Mouse (Mus musculus): ENCODE results near the gene Csrp3. TPM values are rescaled to one million over a fixed set of nuclear protein-coding genes. Genes with fewer than 3 reads are reported as not detected.

The Csrp3 gene
- total RNA-seq (2012; rRNA removed) (1.4 and 1.7 TPM in 2 replicates), total RNA-seq (2014; rRNA removed) (2.3 and 2.5 TPM in 2 replicates), polyA plus RNA-seq (2012; ENCODE audit: insufficient read length, low read depth) (0.29 TPM in 1 of 2 replicates, not detected in the other)

DNA sequence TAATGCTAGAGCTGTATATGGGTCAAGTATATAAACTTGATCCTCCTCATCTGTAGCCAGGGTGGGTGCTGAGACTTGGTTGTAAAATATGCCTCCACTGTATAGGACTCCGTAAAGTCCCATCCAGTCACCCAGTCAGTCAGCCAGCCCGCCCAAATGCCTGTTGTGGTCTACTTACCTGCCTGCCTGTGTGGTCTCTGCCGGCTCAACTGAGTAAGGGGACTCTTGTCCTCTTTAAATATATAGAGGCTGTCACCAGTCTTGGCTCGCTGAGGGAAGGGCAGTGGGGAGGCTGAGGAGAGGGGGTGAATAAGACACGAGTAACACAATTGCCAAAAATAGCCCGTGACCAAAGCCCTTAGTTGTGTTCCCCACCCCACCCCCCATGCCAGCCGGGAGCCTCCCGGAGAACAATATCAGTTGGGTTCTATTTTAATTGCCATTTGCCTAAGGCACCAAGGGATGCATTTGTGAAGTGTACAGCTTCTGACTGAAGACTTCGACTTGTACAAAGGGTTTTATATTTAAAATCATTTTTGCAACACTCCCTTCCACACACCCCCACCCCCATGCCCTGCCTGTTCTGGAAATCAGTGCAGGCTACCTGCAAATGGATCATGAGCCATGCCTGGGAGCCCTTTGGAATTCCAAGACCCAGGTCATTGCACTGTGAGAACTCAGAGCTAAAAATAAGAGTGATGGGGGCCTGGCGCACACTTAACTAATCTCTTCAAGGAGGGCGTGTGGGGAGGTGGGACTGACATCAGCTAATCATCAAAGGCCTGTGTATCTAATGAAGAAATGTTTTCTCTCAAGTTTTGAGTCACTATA lies at the start of gene Csrp3:
TSS of gene Csrp3 (minus strand) at position 214 of the 831 bp plus-strand sequence.
- H3K36me3 ChIP-seq (replicated peaks in 1 of 2; ENCODE audit: control insufficient read depth in 1 of 2, insufficient read depth in 1 of 2, low read length in 1 of 2): no peaks in the 10 kb centered on the region
- H3K4me3 ChIP-seq (replicated peaks in 1 of 3; ENCODE audit: low read depth in 2 of 3, low read length in 2 of 3, poor library complexity in 1 of 3): no peak within 1 kb of the TSS
- H3K27ac ChIP-seq (ENCODE audit: insufficient read depth, low read depth): no peak within 1 kb of the TSS
- TF ChIP-seq KAT2A (IDR thresholded peaks at IDR 0.05; ENCODE audit: insufficient replicate concordance, low read length): no peak
- no peak for TF ChIP-seq CHD2 (IDR thresholded peaks at IDR 0.05; ENCODE audit: low read length)
- TF ChIP-seq MYC (IDR thresholded peaks at IDR 0.05; ENCODE audit: low read depth, low read length): no peak
- TF ChIP-seq BHLHE40 (IDR thresholded peaks at IDR 0.05; ENCODE audit: low read depth, low read length): no peak
- no peak for TF ChIP-seq NRF1 (IDR thresholded peaks at IDR 0.05; ENCODE audit: low read depth, low read length)
- TF ChIP-seq PAX5 (IDR thresholded peaks at IDR 0.05; ENCODE audit: low read length): no peak
- no peak for TF ChIP-seq USF2 (conservative IDR thresholded peaks at IDR 0.05; ENCODE audit: low read depth, low read length)
- TF ChIP-seq ZKSCAN1 (IDR thresholded peaks at IDR 0.05; ENCODE audit: borderline replicate concordance, low read depth, low read length): no peak
- TF ChIP-seq JUND (conservative IDR thresholded peaks at IDR 0.05; ENCODE audit: low read depth, low read length): no peak
- TF ChIP-seq GABPA (IDR thresholded peaks at IDR 0.05; ENCODE audit: insufficient replicate concordance, low read depth, low read length): no peak
- TF ChIP-seq IRF4 (IDR thresholded peaks at IDR 0.05; ENCODE audit: low read depth, low read length): no peak
- TF ChIP-seq ELF1 (IDR thresholded peaks at IDR 0.05; ENCODE audit: low read depth, low read length): no peak
- TF ChIP-seq RAD21 (IDR thresholded peaks at IDR 0.05; ENCODE audit: low read depth, low read length): no peak
- TF ChIP-seq ZNF384 (IDR thresholded peaks at IDR 0.05; ENCODE audit: low read depth, low read length): no peak
- no peak for TF ChIP-seq CHD1 (IDR thresholded peaks at IDR 0.05; ENCODE audit: low read depth, low read length)
- no peak for TF ChIP-seq USF1 (IDR thresholded peaks at IDR 0.05; ENCODE audit: low read depth, low read length)
- TF ChIP-seq MAFK (IDR thresholded peaks at IDR 0.05; ENCODE audit: insufficient replicate concordance, low read length): no peak
- no peak for TF ChIP-seq UBTF (IDR thresholded peaks at IDR 0.05; ENCODE audit: low read depth, low read length)
- no peak within 1 kb of the TSS for H3K9ac ChIP-seq (ENCODE audit: insufficient read depth, low read depth)
- no peaks in the 10 kb centered on the region for H3K79me2 ChIP-seq (replicated peaks; ENCODE audit: control insufficient read depth, extremely low read depth, insufficient read depth, poor library complexity, severe bottlenecking)
- peaks cover 2% of the 10 kb centered on the region for H3K27me3 ChIP-seq (replicated peaks)
- dilution Hi-C loops (cut with MboI; ENCODE audit: extremely low pct_ligation_motif_present, extremely low pct_unique_long_range_greater_than_20kb, low sequenced_read_pairs) (no loop called here), in situ Hi-C loops (cut with MboI; ENCODE audit: low pct_ligation_motif_present, low pct_unique_long_range_greater_than_20kb, low sequenced_read_pairs) (no loop called here)
- H3K4me2 ChIP-seq (ENCODE audit: insufficient read depth, low read depth, poor library complexity, severe bottlenecking): no peak within 1 kb of the TSS
- H3K4me1 ChIP-seq (ENCODE audit: control insufficient read depth in 1 of 2, insufficient read depth in 2 of 2): no peaks in the 10 kb centered on the region
- H3K9me3 ChIP-seq (replicated peaks; ENCODE audit: low read length): no peaks in the 10 kb centered on the region
- no peak for DNase-seq (ENCODE audit: extremely low read depth)

DNA sequence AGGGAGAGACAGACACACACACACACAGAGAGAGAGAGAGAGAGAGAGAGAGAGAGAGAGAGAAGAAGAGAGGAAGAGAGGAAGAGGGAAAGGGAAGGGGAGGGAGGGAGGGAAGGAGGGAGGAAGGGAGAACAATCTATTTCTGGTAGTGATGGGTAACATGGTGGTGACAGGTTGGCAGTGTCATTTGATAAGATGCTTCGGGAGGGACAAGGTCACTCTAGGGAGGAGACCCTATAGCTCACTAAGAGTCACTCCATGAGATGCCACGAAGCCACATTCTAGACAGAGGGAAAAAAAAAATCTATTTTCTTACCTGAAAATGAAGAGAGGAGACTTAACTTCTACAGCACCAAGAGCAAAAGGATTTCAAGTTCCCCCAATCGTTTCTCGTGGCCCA lies 48.2 kb upstream of the Csrp3 start:
- Histone ChIP-seq H3K4me1 (ENCODE audit: control insufficient read depth in 1 of 2, insufficient read depth in 2 of 2) (peaks cover 2 to 4% of the 10 kb centered on the region in 2 experiments; a peak in 2 of 4 replicates), H3K4me3 (replicated peaks in 1 of 3; ENCODE audit: low read depth in 2 of 3, low read length in 2 of 3, poor library complexity in 1 of 3) (no peak overlapping the region), H3K36me3 (replicated peaks in 1 of 2; ENCODE audit: control insufficient read depth in 1 of 2, insufficient read depth in 1 of 2, low read length in 1 of 2) (no peaks in the 10 kb centered on the region), H3K27ac (ENCODE audit: insufficient read depth, low read depth) (no peak overlapping the region), H3K27me3 (replicated peaks) (peaks cover 9% of the 10 kb centered on the region), H3K9ac (ENCODE audit: insufficient read depth, low read depth) (no peak overlapping the region), H3K9me3 (replicated peaks; ENCODE audit: low read length) (no peaks in the 10 kb centered on the region), H3K79me2 (replicated peaks; ENCODE audit: control insufficient read depth, extremely low read depth, insufficient read depth, poor library complexity, severe bottlenecking) (no peaks in the 10 kb centered on the region), H3K4me2 (ENCODE audit: insufficient read depth, low read depth, poor library complexity, severe bottlenecking) (no peak overlapping the region)
- dilution Hi-C loops (cut with MboI; ENCODE audit: extremely low pct_ligation_motif_present, extremely low pct_unique_long_range_greater_than_20kb, low sequenced_read_pairs) (no loop called here), in situ Hi-C loops (cut with MboI; ENCODE audit: low pct_ligation_motif_present, low pct_unique_long_range_greater_than_20kb, low sequenced_read_pairs) (no loop called here)
- TF ChIP-seq POLR2A (IDR thresholded peaks at IDR 0.05; ENCODE audit: low read depth, low read length) (no peak), ZKSCAN1 (IDR thresholded peaks at IDR 0.05; ENCODE audit: borderline replicate concordance, low read depth, low read length) (no peak), USF1 (IDR thresholded peaks at IDR 0.05; ENCODE audit: low read depth, low read length) (no peak), SMC3 (IDR thresholded peaks at IDR 0.05; ENCODE audit: low read depth, low read length) (no peak), SIN3A (IDR thresholded peaks at IDR 0.05; ENCODE audit: low read length) (no peak), CHD1 (IDR thresholded peaks at IDR 0.05; ENCODE audit: low read depth, low read length) (no peak), TBP (conservative IDR thresholded peaks at IDR 0.05; ENCODE audit: low read depth, low read length) (no peak), PAX5 (IDR thresholded peaks at IDR 0.05; ENCODE audit: low read length) (no peak), UBTF (IDR thresholded peaks at IDR 0.05; ENCODE audit: low read depth, low read length) (no peak), MXI1 (IDR thresholded peaks at IDR 0.05; ENCODE audit: low read depth, low read length) (no peak), JUN (IDR thresholded peaks at IDR 0.05; ENCODE audit: insufficient read depth, low read depth, low read length) (no peak), CHD2 (IDR thresholded peaks at IDR 0.05; ENCODE audit: low read length) (no peak), RCOR1 (conservative IDR thresholded peaks at IDR 0.05; ENCODE audit: low read depth, low read length) (no peak), MYC (IDR thresholded peaks at IDR 0.05; ENCODE audit: low read depth, low read length) (no peak), MAFK (IDR thresholded peaks at IDR 0.05; ENCODE audit: insufficient replicate concordance, low read length) (no peak), CTCF (conservative IDR thresholded peaks at IDR 0.05 in 1 of 2, IDR thresholded peaks at IDR 0.05 in 1 of 2; ENCODE audit: low read depth in 2 of 2, low read length in 2 of 2) (no peak), E2F4 (IDR thresholded peaks at IDR 0.05; ENCODE audit: insufficient replicate concordance, low read depth, low read length) (no peak), MAZ (IDR thresholded peaks at IDR 0.05; ENCODE audit: low read depth, low read length) (no peak), EP300 (IDR thresholded peaks at IDR 0.05; ENCODE audit: low read length) (no peak)
- DNase-seq (ENCODE audit: extremely low read depth): no peak

Measured in CH12.LX (cell line).